In genomic region chr1:191192213-191192612, GRCm38 (mm10) we compare ENCODE assay signal across 26 mouse cellular contexts. TPM values are rescaled to one million over a fixed set of nuclear protein-coding genes. Genes with fewer than 3 reads are reported as not detected.
DNase-seq lines count a peak whose midpoint lies in the region; ATAC-seq and TF ChIP-seq lines count a peak whose summit lies in the region.
"Had no signal": no experiment of that assay in that cellular context is flagged by ENCODE, and none has a peak within 500 bp of the region (broad histone marks: within the 10 kb centered on the region; RNA-seq: fewer than 3 reads in every experiment).

No protein-coding gene starts in this region.

- H3K4me2 ChIP-seq in forebrain, embryonic 11.5 days (ENCODE audit: low read depth, low read length, severe bottlenecking), result no peak overlapping the region
- no peak overlapping the region for H3K4me2 ChIP-seq in forebrain, postnatal 0 days (ENCODE audit: low read depth)
- no peak overlapping the region for H3K4me2 ChIP-seq in kidney, embryonic 14.5 days (replicated peaks; ENCODE audit: low read depth, low read length)
- H3K4me2 ChIP-seq: embryonic facial prominence, embryonic 13.5 days; forebrain, embryonic 12.5 days had no signal

- ATAC-seq in forebrain, embryonic 11.5 days (replicated peaks; ENCODE audit: low FRiP score), result no peak
- no peak for ATAC-seq in forebrain, postnatal 0 days
- no peak for ATAC-seq in kidney, embryonic 14.5 days (ENCODE audit: low FRiP score, low TSS enrichment)
- ATAC-seq: activated CD4-positive, CD25-positive, alpha-beta regulatory T cell, adult 4 months; forebrain, embryonic 14.5 days; forebrain, embryonic 16.5 days; Patski had no signal

- H3K4me3 ChIP-seq in forebrain, embryonic 11.5 days (ENCODE audit: low read depth, low read length), result no peak overlapping the region
- no peak overlapping the region for H3K4me3 ChIP-seq in forebrain, postnatal 0 days (ENCODE audit: low read depth, low read length)
- H3K4me3 ChIP-seq in heart, embryonic 10.5 days, result no peak overlapping the region
- H3K4me3 ChIP-seq in kidney, embryonic 14.5 days (ENCODE audit: low read length), result no peak overlapping the region
- H3K4me3 ChIP-seq: embryonic facial prominence, embryonic 13.5 days; forebrain, embryonic 12.5 days had no signal

- no peak overlapping the region for H3K27ac ChIP-seq in forebrain, embryonic 11.5 days (ENCODE audit: low read depth, low read length)
- no peak overlapping the region for H3K27ac ChIP-seq in forebrain, postnatal 0 days (ENCODE audit: low read depth, low read length)
- no peak overlapping the region for H3K27ac ChIP-seq in heart, embryonic 10.5 days
- no peak overlapping the region for H3K27ac ChIP-seq in kidney, embryonic 14.5 days (ENCODE audit: low read depth, low read length)
- H3K27ac ChIP-seq: embryonic facial prominence, embryonic 13.5 days; forebrain, embryonic 12.5 days had no signal

- intact Hi-C loops in heart, postnatal 25 days (cut with DNase I), result no loop called here

- DNase-seq in forebrain, embryonic 11.5 days (ENCODE audit: low spot score), result peak; percentile 30
- DNase-seq in forebrain, postnatal 0 days, result no peak
- DNase-seq in heart, embryonic 10.5 days (ENCODE audit: low spot score), result peak; percentile 60
- DNase-seq in heart, postnatal 25 days (ENCODE audit: low spot score), result no peak
- peak; percentile 4 for DNase-seq in thymus, postnatal 4 days
- no peak for DNase-seq in thymus, adult 18-20 months
- DNase-seq: adrenal gland, adult 8-10 months; adrenal gland, postnatal 14 days; adrenal gland, postnatal 36 days; cerebellum, adult 11-12 months; cerebellum, adult 2 months; cerebellum, adult 9-10 months; cerebellum, postnatal 10 days; cerebellum, postnatal 25 days had no signal

- no peaks in the 10 kb centered on the region for H3K4me1 ChIP-seq in forebrain, embryonic 11.5 days (replicated peaks; ENCODE audit: control insufficient read depth, insufficient read depth, low read length)
- H3K4me1 ChIP-seq in forebrain, postnatal 0 days (ENCODE audit: insufficient read depth), result no peaks in the 10 kb centered on the region
- peaks cover 6% of the 10 kb centered on the region; the same call in 1 of the 2 replicates for H3K4me1 ChIP-seq in heart, embryonic 10.5 days
- 0 out of 2 replicates have a peak, but pooled peaks cover 6% of the 10 kb centered on the region for H3K4me1 ChIP-seq in kidney, embryonic 14.5 days (ENCODE audit: control insufficient read depth, insufficient read depth, low read length)

- TF ChIP-seq CTCF in forebrain, postnatal 0 days (IDR thresholded peaks at IDR 0.05; ENCODE audit: low read depth), result no peak

- H3K9me3 ChIP-seq in forebrain, embryonic 11.5 days (ENCODE audit: control insufficient read depth, low read length), result no peaks in the 10 kb centered on the region
- H3K9me3 ChIP-seq in forebrain, postnatal 0 days (ENCODE audit: low read length), result no peaks in the 10 kb centered on the region
- no peaks in the 10 kb centered on the region for H3K9me3 ChIP-seq in heart, embryonic 10.5 days
- no peaks in the 10 kb centered on the region for H3K9me3 ChIP-seq in kidney, embryonic 14.5 days (ENCODE audit: control insufficient read depth, low read length)
- H3K9me3 ChIP-seq: embryonic facial prominence, embryonic 13.5 days; forebrain, embryonic 12.5 days; G1E had no signal

- 65% methylated on average over 6 of the region's 6 CpGs for WGBS in forebrain, embryonic 11.5 days
- 64% methylated on average over 6 of the region's 6 CpGs for WGBS in forebrain, postnatal 0 days
- 76% methylated on average over 6 of the region's 6 CpGs for WGBS in heart, embryonic 10.5 days
- 62% methylated on average over 6 of the region's 6 CpGs for WGBS in kidney, embryonic 14.5 days

- H3K9ac ChIP-seq in forebrain, embryonic 11.5 days (ENCODE audit: low read length), result no peak overlapping the region
- no peak overlapping the region for H3K9ac ChIP-seq in forebrain, postnatal 0 days
- H3K9ac ChIP-seq in kidney, embryonic 14.5 days (ENCODE audit: low read depth, low read length), result no peak overlapping the region
- H3K9ac ChIP-seq: embryonic facial prominence, embryonic 13.5 days; forebrain, embryonic 12.5 days had no signal

- no peaks in the 10 kb centered on the region for H3K36me3 ChIP-seq in forebrain, embryonic 11.5 days (ENCODE audit: control insufficient read depth, insufficient read depth, low read length)
- no peaks in the 10 kb centered on the region for H3K36me3 ChIP-seq in forebrain, postnatal 0 days (ENCODE audit: insufficient read depth)
- H3K36me3 ChIP-seq in heart, embryonic 10.5 days, result no peaks in the 10 kb centered on the region
- no peaks in the 10 kb centered on the region for H3K36me3 ChIP-seq in kidney, embryonic 14.5 days (ENCODE audit: control insufficient read depth, insufficient read depth, low read length)
- H3K36me3 ChIP-seq: embryonic facial prominence, embryonic 13.5 days; forebrain, embryonic 12.5 days; G1E had no signal

- H3K27me3 ChIP-seq in forebrain, embryonic 11.5 days (ENCODE audit: control insufficient read depth, insufficient read depth, low read length), result 0 out of 2 replicates have a peak, but pooled peaks cover 5% of the 10 kb centered on the region
- H3K27me3 ChIP-seq in forebrain, postnatal 0 days (ENCODE audit: insufficient read depth, low read length), result peaks cover 13% of the 10 kb centered on the region
- peaks cover 47% of the 10 kb centered on the region for H3K27me3 ChIP-seq in heart, embryonic 10.5 days (ENCODE audit: insufficient read depth, poor library complexity, severe bottlenecking)
- peaks cover 10% of the 10 kb centered on the region; the same call in 1 of the 2 replicates for H3K27me3 ChIP-seq in kidney, embryonic 14.5 days (ENCODE audit: control insufficient read depth, insufficient read depth, low read length)
- H3K27me3 ChIP-seq: Patski had no signal

RNA-seq across cellular contexts. Expression of gene Atf3, which starts 25.6 kb away (rescaled TPM):
- polyA plus RNA-seq in forebrain, embryonic 11.5 days (2014; fragmentation: Nextera tagmentation; extraction: Ambion mirVana), result 2.0 and 2.4 TPM in 2 replicates
- 0.62 and 1.5 TPM in 2 replicates for total RNA-seq in forebrain, postnatal 0 days (2014; rRNA removed)
- polyA plus RNA-seq in forebrain, postnatal 0 days (2015; fragmentation: Nextera tagmentation; extraction: Ambion mirVana), result 1.1 and 1.4 TPM in 2 replicates
- 8.0 and 13.5 TPM in 2 replicates for polyA plus RNA-seq in heart, embryonic 10.5 days (2016; fragmentation: Nextera tagmentation; extraction: Ambion mirVana)
- total RNA-seq in heart, postnatal 25 days (2021), result 1 to 10 TPM; 4.9 to 6.0 TPM
- 2.1 and 2.3 TPM in 2 replicates for polyA plus RNA-seq in kidney, embryonic 14.5 days (2014; fragmentation: Nextera tagmentation; extraction: Ambion mirVana)
- polyA plus RNA-seq: activated CD4-positive, CD25-positive, alpha-beta regulatory T cell, adult 4 months; G1E had no signal

RNA-seq across cellular contexts. Expression of gene Fam71a, which starts 27.6 kb away (rescaled TPM):
- polyA plus RNA-seq in forebrain, embryonic 11.5 days (2014; fragmentation: Nextera tagmentation; extraction: Ambion mirVana), result not detected in 2 replicates
- not detected in 2 replicates for total RNA-seq in forebrain, postnatal 0 days (2014; rRNA removed)
- not detected in 2 replicates for polyA plus RNA-seq in forebrain, postnatal 0 days (2015; fragmentation: Nextera tagmentation; extraction: Ambion mirVana)
- polyA plus RNA-seq in heart, embryonic 10.5 days (2016; fragmentation: Nextera tagmentation; extraction: Ambion mirVana), result not detected in 2 replicates
- total RNA-seq in heart, postnatal 25 days (2021), result not detected
- polyA plus RNA-seq in kidney, embryonic 14.5 days (2014; fragmentation: Nextera tagmentation; extraction: Ambion mirVana), result not detected in 2 replicates
- total RNA-seq: adrenal gland, adult 18-20 months; adrenal gland, adult 8-10 months; adrenal gland, postnatal 14 days; adrenal gland, postnatal 36 days had no signal
- polyA plus RNA-seq: activated CD4-positive, CD25-positive, alpha-beta regulatory T cell, adult 4 months; C2C12; cerebellum, adult 2 months; cortical plate, adult 2 months; embryonic facial prominence, embryonic 11.5 days; embryonic facial prominence, embryonic 13.5 days; forebrain, embryonic 12.5 days; forebrain, embryonic 14.5 days; forebrain, embryonic 16.5 days; G1E had no signal

Comparison
In these comparisons a context has a peak if more than half of its experiments do, and no peak if none do; other contexts are left out.
1. DNase-seq: peak in forebrain, embryonic 11.5 days (single experiment), heart, embryonic 10.5 days (single experiment) and thymus, postnatal 4 days (single experiment); none in forebrain, postnatal 0 days (single experiment), heart, postnatal 25 days (single experiment) and thymus, adult 18-20 months (0 of 2).